Mouse (Mus musculus): ENCODE results near the gene 2810004N23Rik. TPM values are rescaled to one million over a fixed set of nuclear protein-coding genes. Genes with fewer than 3 reads are reported as not detected.

Gene 2810004N23Rik
- total RNA-seq, 1 experiment from 2014 or later: 27.5 TPM

DNA sequence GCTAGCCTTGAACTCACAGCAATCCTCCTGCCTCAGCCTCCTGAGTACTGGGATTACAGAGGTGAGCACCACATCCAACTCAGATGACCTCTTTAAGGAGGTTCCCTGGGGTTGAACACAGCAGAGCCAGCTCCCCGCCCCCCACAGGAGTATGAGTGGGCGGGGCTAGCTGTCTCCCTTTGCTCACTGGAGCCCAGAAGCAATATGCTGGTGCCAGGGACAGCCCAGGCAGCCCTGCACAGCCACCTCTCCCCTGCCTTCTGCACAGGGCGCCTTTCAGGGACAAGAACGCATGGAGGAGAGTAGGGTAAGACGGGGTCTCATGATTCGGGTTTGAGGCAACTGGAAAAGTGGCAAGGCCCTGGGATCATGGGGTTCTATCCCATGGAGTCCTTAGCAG, 31.4 kb downstream of the 2810004N23Rik start:
- no peak for ATAC-seq (ENCODE audit: extremely low read depth, insufficient number of reproducible peaks, low FRiP score, poor library complexity, severe bottlenecking)

- no peak for ATAC-seq (ENCODE audit: extremely low read depth, insufficient number of reproducible peaks, low FRiP score, poor library complexity, severe bottlenecking)
These were observed 32.9 kb downstream of the 2810004N23Rik start for GRCm38 (mm10) chr8:124830050-124830449.

DNA sequence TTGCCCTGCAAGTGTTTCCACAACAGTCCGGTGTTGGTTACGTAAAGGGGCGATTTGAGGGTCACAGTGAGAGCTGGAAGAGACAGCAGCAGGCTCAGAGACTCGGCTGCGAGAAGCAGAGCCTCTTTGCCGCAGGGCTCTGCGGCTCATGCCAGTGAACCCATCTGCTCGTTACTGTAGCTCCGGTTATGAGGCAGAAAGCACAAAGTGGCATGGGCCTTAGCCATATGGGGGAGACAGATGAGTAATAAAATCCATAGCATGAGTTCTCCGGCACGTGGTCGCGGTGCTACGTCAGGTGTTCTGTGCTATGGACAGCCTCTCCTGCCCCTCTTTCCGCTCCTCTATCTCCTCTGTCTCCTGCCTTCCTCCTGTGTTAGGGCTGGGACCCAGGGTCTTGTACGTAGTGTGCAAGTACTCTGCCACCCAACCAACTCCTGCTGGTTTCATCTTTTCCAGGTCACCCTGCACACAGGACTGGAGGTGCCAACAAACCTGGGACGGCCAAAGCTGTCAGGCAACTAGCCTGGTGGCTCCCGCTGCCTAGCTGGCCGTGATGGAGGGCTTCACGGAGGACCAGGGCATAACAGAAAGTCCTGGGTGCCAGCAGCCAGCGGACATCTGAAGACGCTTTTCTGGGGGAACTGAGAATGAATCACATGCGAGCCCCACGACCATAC, 34.2 kb downstream of the 2810004N23Rik start:
- no peak for ATAC-seq (ENCODE audit: extremely low read depth, insufficient number of reproducible peaks, low FRiP score, poor library complexity, severe bottlenecking)

DNA sequence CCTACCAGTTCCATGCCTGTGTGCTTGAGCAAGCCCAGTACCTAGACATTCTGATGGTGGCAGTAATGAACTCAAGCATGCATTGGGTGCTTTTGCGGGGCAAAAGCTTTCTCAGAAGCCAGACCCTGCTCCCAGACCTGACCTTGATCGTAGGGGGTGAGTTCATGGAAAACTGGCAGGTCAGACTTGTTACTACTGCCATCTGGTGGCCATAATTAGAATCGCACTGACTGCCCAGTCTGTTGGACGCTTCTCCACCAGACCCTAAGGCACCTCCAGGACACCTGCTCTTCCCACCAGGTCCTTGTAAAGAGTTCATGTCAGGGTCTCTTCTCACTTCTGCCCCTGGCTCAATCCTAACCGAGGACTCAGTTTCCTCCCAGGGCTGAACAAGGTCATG, 35.5 kb downstream of the 2810004N23Rik start:
- ATAC-seq (ENCODE audit: extremely low read depth, insufficient number of reproducible peaks, low FRiP score, poor library complexity, severe bottlenecking): peak; percentile 59

GRCm38 (mm10) chr8:124826658-124827057, 36.3 kb downstream of the 2810004N23Rik start:
- ATAC-seq (ENCODE audit: extremely low read depth, insufficient number of reproducible peaks, low FRiP score, poor library complexity, severe bottlenecking): no peak

GRCm38 (mm10) chr8:124823497-124823896, 39.4 kb downstream of the 2810004N23Rik start:
- no peak for ATAC-seq (ENCODE audit: extremely low read depth, insufficient number of reproducible peaks, low FRiP score, poor library complexity, severe bottlenecking)

DNA sequence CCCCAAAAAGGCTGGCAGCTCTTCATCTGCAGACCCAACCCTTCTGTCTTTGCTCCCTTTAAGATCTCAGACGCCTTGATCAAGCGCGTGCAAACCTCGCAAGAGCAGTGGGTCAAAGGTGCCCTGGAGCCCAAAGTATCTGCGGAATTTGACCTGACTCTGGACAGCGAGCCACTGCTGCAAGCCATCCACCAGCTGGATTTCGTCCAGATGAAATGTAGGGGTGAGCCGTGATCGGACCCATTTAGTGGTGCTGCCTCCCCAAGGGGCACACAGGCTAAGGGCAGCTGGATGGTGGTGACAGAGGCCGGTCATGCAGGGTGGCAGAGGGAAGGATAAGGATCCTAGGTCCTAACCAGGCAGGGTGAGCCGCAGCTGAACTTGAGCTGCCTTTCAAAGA, 42.8 kb downstream of the 2810004N23Rik start:
- ATAC-seq (ENCODE audit: extremely low read depth, insufficient number of reproducible peaks, low FRiP score, poor library complexity, severe bottlenecking): no peak

DNA sequence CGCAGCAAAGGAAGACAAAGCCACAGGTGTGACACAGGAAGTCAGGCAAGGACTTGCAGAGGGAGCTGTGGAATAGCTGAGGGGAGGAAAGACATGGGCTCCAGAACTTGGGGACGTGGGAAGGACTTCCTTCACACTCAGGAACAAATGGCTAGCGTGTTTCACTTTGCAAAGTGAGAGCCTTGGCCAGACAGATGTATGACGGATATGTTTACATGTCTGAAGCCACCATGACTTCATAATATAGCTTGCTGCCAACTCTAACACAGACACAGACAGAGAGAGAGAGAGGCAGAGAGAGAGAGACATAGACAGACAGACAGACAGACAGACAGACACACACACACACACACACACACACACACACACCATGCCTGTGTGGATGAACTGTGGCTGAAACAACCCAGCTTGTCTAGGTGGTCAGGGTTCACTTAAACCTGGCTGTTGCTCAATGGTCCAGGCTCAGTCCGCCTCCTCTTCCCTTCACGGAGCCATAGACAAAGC, 43.3 kb downstream of the 2810004N23Rik start:
- no peak for ATAC-seq (ENCODE audit: extremely low read depth, insufficient number of reproducible peaks, low FRiP score, poor library complexity, severe bottlenecking)

DNA sequence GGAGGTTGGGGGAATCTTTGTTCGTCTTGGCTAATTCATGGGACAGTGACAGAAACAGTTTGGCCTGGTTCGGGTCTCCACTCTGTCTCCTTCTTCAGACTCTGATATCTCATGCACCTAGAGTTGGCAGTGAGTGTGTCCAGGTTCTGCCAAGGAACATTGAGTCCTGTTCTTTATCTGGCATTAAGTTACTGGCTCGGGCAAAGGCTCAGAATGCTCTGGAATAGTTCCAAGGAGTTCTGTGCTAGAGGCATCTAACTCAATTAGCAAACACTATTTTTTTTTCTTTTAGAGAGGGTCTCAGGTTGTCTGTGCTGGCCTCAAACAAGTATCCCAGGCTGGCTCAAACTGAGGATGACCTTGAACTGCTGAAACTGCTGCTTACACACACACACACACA, 45.6 kb downstream of the 2810004N23Rik start:
- ATAC-seq (ENCODE audit: extremely low read depth, insufficient number of reproducible peaks, low FRiP score, poor library complexity, severe bottlenecking): no peak

DNA sequence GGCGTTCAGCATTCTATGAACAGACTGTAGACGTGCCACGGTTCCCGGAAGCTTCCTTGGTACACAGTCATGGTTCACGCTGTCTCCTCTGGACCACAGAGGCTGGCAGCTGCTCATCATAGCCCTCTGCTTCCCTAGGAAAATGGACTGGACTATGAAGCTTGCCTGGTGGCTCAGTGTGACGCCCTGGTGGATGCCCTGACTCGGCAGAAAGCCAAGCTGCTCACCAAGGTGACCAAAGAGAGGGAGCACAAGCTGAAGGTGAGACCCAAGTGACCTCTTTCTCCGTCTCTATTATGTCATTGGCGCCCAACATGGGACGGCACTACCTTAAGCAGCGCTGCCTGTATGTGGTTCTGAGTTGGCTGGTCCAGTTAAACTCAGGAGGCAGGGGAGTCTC, 46.1 kb downstream of the 2810004N23Rik start:
- ATAC-seq (ENCODE audit: extremely low read depth, insufficient number of reproducible peaks, low FRiP score, poor library complexity, severe bottlenecking): no peak

GRCm38 (mm10) chr8:124815870-124816269, 47.0 kb downstream of the 2810004N23Rik start:
- ATAC-seq (ENCODE audit: extremely low read depth, insufficient number of reproducible peaks, low FRiP score, poor library complexity, severe bottlenecking): no peak

- no peak for ATAC-seq (ENCODE audit: extremely low read depth, insufficient number of reproducible peaks, low FRiP score, poor library complexity, severe bottlenecking)
These were observed 49.6 kb downstream of the 2810004N23Rik start for GRCm38 (mm10) chr8:124813326-124813725.

DNA sequence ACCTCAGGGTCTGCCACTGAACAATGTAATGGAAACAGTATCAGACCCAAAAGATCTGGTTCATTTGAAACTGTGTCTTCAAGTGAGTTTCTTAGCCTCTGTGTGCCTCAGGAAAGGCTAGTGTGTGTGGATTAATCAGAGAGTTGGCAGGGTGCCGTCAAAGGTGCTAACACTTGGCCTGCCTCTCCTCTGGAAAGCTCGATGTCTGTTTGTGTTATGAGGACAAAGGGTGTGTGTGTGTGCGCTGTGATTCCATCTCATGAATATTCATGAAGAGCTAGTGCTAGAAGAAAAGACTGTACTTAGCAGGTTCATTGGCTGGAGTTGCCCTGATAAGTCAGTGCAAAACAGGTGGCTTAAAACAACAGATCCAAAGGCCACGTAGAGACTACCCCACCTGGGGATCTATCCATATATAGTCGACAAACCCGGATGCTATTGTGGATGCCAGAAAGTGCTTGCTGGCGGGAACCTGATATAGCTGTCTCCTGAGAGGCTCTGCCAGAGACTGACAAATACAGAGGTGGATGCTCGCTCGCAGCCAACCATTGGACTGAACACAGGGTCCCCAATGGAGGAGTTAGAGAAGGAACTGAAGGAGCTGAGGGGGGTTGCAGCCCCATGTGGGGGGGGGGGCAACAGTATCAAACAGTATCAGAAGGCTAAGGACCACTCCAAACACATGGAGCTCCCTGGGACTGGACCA, 52.1 kb downstream of the 2810004N23Rik start:
- ATAC-seq (ENCODE audit: extremely low read depth, insufficient number of reproducible peaks, low FRiP score, poor library complexity, severe bottlenecking): no peak

- no peak for ATAC-seq (ENCODE audit: extremely low read depth, insufficient number of reproducible peaks, low FRiP score, poor library complexity, severe bottlenecking)
These were observed 52.8 kb downstream of the 2810004N23Rik start for GRCm38 (mm10) chr8:124810056-124810610.

DNA sequence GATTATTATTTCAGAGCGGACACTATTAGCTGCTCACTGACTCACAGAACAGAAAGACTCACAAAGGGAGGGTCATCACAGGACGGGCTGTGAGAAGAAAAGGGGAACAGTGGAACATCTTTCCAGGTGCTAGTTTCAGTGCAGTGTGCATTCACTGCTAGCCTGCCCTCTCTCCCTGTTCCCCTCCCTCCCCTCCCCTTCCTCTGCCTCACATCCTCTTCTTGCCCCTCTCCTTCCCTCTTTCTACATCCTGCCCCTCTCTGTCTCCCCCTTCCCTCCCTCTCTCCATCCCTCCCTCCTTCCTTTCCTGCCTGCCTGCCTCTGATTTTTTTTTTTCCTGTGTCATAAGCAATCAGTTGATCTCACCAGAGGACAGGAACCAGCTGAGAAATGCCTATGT, 53.5 kb downstream of the 2810004N23Rik start:
- ATAC-seq (ENCODE audit: extremely low read depth, insufficient number of reproducible peaks, low FRiP score, poor library complexity, severe bottlenecking): no peak

DNA sequence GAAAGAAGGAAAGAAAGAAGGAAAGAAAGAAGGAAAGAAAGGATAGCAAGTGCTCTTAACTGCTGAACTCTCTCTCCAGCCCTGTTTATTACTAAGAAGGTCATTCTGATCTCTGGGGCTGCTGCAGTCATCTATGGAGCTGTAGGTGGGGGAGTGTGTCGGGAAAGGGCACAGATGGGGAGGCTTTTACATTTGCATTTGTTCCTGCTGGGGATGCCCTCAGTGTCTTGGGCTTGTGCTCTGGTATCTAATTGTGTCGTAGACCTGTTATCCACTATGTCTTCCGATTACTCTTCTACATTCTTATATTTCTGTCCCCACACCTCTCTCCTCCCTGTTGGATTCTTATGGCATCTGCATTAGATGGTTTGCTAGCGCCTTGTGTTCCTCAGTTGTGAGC, 56.9 kb downstream of the 2810004N23Rik start:
- no peak for ATAC-seq (ENCODE audit: extremely low read depth, insufficient number of reproducible peaks, low FRiP score, poor library complexity, severe bottlenecking)

DNA sequence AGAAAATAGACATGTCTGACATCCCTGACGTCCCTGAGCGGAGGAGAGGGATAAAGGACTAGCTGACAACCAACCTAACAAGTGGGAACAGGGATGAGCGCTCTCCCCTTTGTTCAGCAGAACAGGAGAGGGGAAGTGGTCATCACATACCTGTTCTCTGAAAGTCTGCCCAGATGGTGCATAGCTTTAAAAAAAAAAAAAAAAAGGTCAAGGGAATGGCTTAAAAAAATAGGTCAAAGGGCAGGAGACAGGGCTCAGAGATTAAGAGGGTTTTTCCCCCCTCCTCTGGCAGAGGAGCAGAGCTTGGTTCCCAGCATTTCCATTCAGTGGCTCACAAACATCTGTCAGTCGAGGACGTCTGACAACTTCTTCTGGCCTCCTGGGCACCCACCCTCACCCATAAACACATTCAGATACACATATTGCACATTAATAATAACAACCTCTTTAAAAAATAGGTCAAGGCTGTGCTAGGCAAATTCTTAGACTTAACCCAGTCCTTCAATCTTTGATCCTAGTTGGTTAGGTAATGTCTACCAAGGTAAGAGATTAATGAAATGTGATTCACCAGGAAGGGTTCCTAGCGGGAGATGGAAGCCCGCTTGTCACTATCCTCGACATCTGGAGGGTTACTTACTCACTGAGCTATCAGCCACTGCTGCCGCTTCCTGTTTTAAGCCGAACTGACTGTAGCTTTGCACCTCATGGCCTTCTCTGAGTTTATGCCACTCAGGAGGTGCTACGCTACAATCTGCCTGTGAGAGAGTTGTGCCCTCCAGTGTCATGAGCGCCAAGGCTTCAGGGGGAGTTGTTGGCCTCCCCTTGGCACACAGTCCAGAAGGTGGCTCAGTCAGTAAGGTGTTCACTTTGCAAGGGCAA, 58.9 kb downstream of the 2810004N23Rik start:
- ATAC-seq (ENCODE audit: extremely low read depth, insufficient number of reproducible peaks, low FRiP score, poor library complexity, severe bottlenecking): no peak

- no peak for ATAC-seq (ENCODE audit: extremely low read depth, insufficient number of reproducible peaks, low FRiP score, poor library complexity, severe bottlenecking)
These were observed 62.4 kb downstream of the 2810004N23Rik start for GRCm38 (mm10) chr8:124800542-124800941.

DNA sequence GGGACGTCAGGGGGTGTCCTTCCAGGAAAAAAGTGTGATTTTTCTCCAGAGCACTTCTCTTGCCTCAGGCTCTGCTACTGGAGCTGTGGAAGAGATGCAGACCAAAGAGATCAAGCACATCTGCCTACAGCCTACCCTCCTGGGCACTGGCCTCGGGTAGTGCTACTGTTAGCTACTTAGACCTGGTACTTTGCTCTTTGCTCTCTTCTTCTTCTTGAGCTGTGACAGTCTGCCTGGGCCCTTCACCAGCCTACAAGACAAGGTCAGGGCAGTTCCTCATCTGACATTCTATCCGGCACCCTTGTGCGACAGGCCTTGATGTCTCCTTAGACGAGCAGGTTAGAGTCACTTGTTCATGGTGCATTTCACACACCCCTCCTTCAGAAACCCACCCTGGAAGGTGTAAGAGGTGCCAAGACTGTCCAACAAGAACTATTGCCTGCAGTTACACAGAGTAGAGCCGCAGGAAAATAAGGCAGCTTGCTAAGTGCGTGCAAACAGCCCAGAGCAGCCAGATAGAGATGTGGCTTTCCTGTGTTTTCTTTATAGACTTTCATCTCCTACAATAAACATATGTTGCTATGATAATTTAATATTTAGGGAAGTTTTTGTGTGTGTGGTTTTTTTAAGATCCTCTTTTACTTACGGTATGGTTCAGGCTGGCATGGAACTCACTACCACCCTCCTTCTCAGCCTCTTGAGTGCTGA, 67.0 kb downstream of the 2810004N23Rik start:
- ATAC-seq (ENCODE audit: extremely low read depth, insufficient number of reproducible peaks, low FRiP score, poor library complexity, severe bottlenecking): no peak
